Mouse (Mus musculus): ENCODE measurements around the gene Olfr1135. TPM values are rescaled to one million over a fixed set of nuclear protein-coding genes. Genes with fewer than 3 reads are reported as not detected.

Gene Olfr1135
- total and polyA plus RNA-seq, 3 experiments: not detected

DNA sequence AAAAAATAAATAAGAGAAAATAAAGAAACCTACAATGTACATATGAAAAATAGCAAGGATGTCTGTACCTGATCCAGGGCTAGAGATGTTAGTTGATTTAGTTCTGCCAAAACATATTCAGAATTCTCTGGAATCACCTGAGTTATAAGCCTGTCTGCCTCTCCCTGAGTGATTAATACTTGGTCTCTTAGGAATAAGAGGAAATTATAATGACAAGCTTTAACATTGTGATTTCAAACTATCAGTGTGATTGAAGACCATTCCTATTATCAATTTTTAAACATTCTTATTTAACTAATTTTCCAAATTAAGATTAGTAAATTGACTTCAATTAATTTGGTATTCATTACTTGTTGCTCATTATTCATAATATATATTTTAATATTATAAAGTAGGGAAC, 26.2 kb downstream of the Olfr1135 start, which contains the start of gene Olfr1133:
Gene Olfr1133 (minus strand): TSS at position 101 of the 400 bp plus-strand sequence.
- Histone ChIP-seq H3K4me3 (replicated peaks in 1 of 3; ENCODE audit: low read depth in 2 of 3, low read length in 2 of 3, poor library complexity in 1 of 3) (no peak within 1 kb of the TSS), H3K4me2 (ENCODE audit: insufficient read depth, low read depth, poor library complexity, severe bottlenecking) (no peak within 1 kb of the TSS), H3K79me2 (replicated peaks; ENCODE audit: control insufficient read depth, extremely low read depth, insufficient read depth, poor library complexity, severe bottlenecking) (no peaks in the 10 kb centered on the region), H3K36me3 (replicated peaks in 1 of 2; ENCODE audit: control insufficient read depth in 1 of 2, insufficient read depth in 1 of 2, low read length in 1 of 2) (no peaks in the 10 kb centered on the region), H3K9me3 (replicated peaks; ENCODE audit: low read length) (peaks cover 8% of the 10 kb centered on the region), H3K27ac (ENCODE audit: insufficient read depth, low read depth) (no peak within 1 kb of the TSS), H3K9ac (ENCODE audit: insufficient read depth, low read depth) (no peak within 1 kb of the TSS), H3K4me1 (ENCODE audit: control insufficient read depth in 1 of 2, insufficient read depth in 2 of 2) (no peaks in the 10 kb centered on the region), H3K27me3 (replicated peaks) (no peaks in the 10 kb centered on the region)
- dilution Hi-C loops (cut with MboI; ENCODE audit: extremely low pct_ligation_motif_present, extremely low pct_unique_long_range_greater_than_20kb, low sequenced_read_pairs) (no loop called here), in situ Hi-C loops (cut with MboI; ENCODE audit: low pct_ligation_motif_present, low pct_unique_long_range_greater_than_20kb, low sequenced_read_pairs) (no loop called here)
- no peak for DNase-seq (ENCODE audit: extremely low read depth)
- TF ChIP-seq HCFC1 (IDR thresholded peaks at IDR 0.05; ENCODE audit: low read depth, low read length): no peak
- TF ChIP-seq GABPA (IDR thresholded peaks at IDR 0.05; ENCODE audit: insufficient replicate concordance, low read depth, low read length): no peak
- no peak for TF ChIP-seq MAX (IDR thresholded peaks at IDR 0.05; ENCODE audit: low read length)
- no peak for TF ChIP-seq ZNF384 (IDR thresholded peaks at IDR 0.05; ENCODE audit: low read depth, low read length)
- TF ChIP-seq PAX5 (IDR thresholded peaks at IDR 0.05; ENCODE audit: low read length): no peak
- no peak for TF ChIP-seq USF1 (IDR thresholded peaks at IDR 0.05; ENCODE audit: low read depth, low read length)
- TF ChIP-seq NELFE (IDR thresholded peaks at IDR 0.05; ENCODE audit: low read depth, low read length): no peak
- TF ChIP-seq JUN (IDR thresholded peaks at IDR 0.05; ENCODE audit: insufficient read depth, low read depth, low read length): no peak
- TF ChIP-seq MYC (IDR thresholded peaks at IDR 0.05; ENCODE audit: low read depth, low read length): no peak
- TF ChIP-seq IRF4 (IDR thresholded peaks at IDR 0.05; ENCODE audit: low read depth, low read length): no peak
- TF ChIP-seq BHLHE40 (IDR thresholded peaks at IDR 0.05; ENCODE audit: low read depth, low read length): no peak
- TF ChIP-seq TCF12 (IDR thresholded peaks at IDR 0.05; ENCODE audit: low read depth, low read length): no peak
- TF ChIP-seq ZMIZ1 (IDR thresholded peaks at IDR 0.05; ENCODE audit: low read depth, low read length): no peak
- no peak for TF ChIP-seq NRF1 (IDR thresholded peaks at IDR 0.05; ENCODE audit: low read depth, low read length)
- no peak for TF ChIP-seq ZC3H11A (IDR thresholded peaks at IDR 0.05; ENCODE audit: low read depth, low read length)
- no peak for TF ChIP-seq POLR2A (IDR thresholded peaks at IDR 0.05; ENCODE audit: low read depth, low read length)
- no peak for TF ChIP-seq MAFK (IDR thresholded peaks at IDR 0.05; ENCODE audit: insufficient replicate concordance, low read length)
- no peak for TF ChIP-seq SIN3A (IDR thresholded peaks at IDR 0.05; ENCODE audit: low read length)

- Histone ChIP-seq H3K9me3 (replicated peaks; ENCODE audit: low read length) (peaks cover 18% of the 10 kb centered on the region), H3K36me3 (replicated peaks in 1 of 2; ENCODE audit: control insufficient read depth in 1 of 2, insufficient read depth in 1 of 2, low read length in 1 of 2) (no peaks in the 10 kb centered on the region), H3K4me2 (ENCODE audit: insufficient read depth, low read depth, poor library complexity, severe bottlenecking) (no peak overlapping the region), H3K27ac (ENCODE audit: insufficient read depth, low read depth) (no peak overlapping the region), H3K9ac (ENCODE audit: insufficient read depth, low read depth) (no peak overlapping the region), H3K79me2 (replicated peaks; ENCODE audit: control insufficient read depth, extremely low read depth, insufficient read depth, poor library complexity, severe bottlenecking) (no peaks in the 10 kb centered on the region), H3K4me3 (replicated peaks in 1 of 3; ENCODE audit: low read depth in 2 of 3, low read length in 2 of 3, poor library complexity in 1 of 3) (no peak overlapping the region), H3K27me3 (replicated peaks) (no peaks in the 10 kb centered on the region), H3K4me1 (ENCODE audit: control insufficient read depth in 1 of 2, insufficient read depth in 2 of 2) (no peaks in the 10 kb centered on the region)
- dilution Hi-C loops (cut with MboI; ENCODE audit: extremely low pct_ligation_motif_present, extremely low pct_unique_long_range_greater_than_20kb, low sequenced_read_pairs): no loop called here
- DNase-seq (ENCODE audit: extremely low read depth): no peak
- TF ChIP-seq RAD21 (IDR thresholded peaks at IDR 0.05; ENCODE audit: low read depth, low read length) (no peak), CTCF (conservative IDR thresholded peaks at IDR 0.05 in 1 of 2, IDR thresholded peaks at IDR 0.05 in 1 of 2; ENCODE audit: low read depth in 2 of 2, low read length in 2 of 2) (no peak), MAFK (IDR thresholded peaks at IDR 0.05; ENCODE audit: insufficient replicate concordance, low read length) (peak; percentile 71; the same call in 1 of the 2 replicates), USF2 (conservative IDR thresholded peaks at IDR 0.05; ENCODE audit: low read depth, low read length) (no peak), USF1 (IDR thresholded peaks at IDR 0.05; ENCODE audit: low read depth, low read length) (no peak)
- in situ Hi-C loops (cut with MboI; ENCODE audit: low pct_ligation_motif_present, low pct_unique_long_range_greater_than_20kb, low sequenced_read_pairs): no loop called here
Measured at GRCm38 (mm10) chr2:87642441-87642840, 31.0 kb downstream of the Olfr1135 start.

Measured in CH12.LX (cell line).